Mouse (Mus musculus) thymus, postnatal 4 days (tissue): Measurements from ENCODE around the gene Flt4.

Source experiments
- DNase-seq: peaks from one replicate; pipeline ENCODE4 v3.0.0; 2021

The Flt4 gene

DNA sequence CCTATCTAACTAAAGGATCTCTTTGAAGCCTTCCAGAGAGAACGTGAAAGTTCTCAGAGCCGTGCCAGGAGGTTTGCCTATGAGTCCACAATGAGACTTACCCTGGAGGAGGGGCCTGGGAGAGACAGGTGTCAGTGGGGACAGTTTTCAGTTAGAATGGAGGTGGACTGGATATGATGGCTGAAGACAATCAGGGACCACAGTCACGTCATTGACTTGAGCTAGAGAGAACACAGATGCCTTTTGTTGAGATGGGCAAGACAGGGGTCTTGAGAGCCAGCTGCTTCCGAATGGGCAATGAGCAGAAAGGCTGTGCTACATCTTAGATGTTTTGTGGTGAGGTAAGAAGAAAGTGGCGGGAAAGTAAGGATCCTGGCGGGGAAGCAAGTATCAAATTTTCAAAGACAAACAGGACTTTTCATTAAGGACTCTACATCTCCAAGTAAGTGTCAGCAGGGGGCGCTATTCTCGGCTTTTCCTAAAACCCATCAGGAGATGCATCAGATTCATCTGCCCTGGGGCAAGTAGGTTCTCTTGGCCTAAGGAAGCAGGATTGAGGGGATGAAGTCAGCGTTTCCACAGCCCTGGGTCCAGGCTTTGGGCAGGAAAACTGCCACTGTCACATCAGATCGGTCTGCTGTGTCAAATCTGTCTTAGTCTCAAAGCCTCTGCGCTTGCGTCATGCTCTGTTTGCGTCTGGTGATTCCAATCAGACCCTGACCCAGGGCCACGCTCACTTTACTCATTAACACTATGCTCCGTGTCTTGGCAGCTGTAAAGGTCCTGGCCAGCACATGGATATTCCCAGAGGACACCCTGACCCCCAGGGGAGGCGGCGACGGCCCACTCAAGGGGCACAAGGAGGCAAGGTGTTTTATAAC is 41.3 kb downstream of the Flt4 start:
- peak; percentile 66 for DNase-seq

DNA sequence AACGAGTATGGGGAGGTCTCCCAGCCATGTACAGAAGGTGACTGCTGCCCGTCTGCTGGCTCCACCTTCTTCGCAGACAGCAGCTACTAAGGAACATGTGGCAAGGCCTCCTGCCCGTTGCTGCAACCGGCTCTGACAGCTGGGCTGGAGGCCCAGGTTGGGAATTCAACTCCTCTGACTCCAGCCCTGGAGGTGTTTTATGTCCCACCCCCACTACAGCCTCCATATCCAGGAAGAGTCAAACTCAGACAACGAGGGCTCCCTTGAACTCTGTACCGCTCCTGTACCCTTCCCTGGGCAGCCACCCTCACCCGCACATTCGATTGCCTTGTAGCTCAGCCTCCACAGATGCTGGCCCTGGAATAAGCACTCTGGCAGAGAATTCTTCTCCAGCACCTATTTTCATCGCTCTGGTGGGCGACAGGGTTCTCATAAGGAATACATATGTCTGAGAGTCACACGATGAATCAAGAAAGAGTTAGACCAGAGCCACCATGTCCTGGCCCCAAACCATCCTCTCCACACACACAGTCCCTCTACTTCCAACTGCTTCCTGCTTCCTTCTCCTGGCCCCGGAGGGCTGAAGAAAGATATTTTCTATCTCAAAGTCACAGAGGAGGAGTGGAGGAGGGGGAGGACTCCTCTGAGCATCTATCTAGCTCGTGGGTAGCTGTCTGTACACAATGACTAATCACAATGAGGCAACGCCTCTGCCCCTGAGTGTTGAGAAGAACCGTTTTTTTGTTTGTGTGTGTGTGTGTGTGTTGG is 42.1 kb downstream of the Flt4 start:
- no peak for DNase-seq

DNA sequence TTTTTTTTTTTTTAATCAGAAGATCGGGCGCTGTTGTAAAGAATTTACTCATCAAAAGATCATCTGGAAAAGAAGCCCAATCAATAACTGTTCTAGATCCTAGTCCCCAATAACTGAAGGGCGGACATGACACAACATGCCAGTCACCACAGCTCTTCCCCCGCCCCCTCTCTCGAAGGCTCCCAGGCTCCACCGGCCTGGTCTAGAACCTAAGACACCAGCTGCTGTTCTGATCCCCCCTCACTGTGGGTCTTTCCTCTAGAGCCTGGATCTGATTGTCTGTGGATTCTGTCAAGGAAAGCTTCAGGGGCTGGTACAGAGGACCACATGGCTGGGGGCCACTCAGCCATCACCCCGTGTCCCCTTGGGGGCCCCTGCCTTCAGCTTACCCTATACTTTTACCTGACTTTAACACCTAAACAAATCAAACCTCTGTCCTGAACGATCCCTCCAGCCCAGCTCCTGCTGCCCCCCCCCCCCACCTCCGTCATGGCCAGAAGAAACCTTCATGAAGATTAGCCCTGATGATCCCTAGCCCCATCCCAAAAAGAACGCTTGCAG is 42.8 kb downstream of the Flt4 start:
- DNase-seq: no peak

DNA sequence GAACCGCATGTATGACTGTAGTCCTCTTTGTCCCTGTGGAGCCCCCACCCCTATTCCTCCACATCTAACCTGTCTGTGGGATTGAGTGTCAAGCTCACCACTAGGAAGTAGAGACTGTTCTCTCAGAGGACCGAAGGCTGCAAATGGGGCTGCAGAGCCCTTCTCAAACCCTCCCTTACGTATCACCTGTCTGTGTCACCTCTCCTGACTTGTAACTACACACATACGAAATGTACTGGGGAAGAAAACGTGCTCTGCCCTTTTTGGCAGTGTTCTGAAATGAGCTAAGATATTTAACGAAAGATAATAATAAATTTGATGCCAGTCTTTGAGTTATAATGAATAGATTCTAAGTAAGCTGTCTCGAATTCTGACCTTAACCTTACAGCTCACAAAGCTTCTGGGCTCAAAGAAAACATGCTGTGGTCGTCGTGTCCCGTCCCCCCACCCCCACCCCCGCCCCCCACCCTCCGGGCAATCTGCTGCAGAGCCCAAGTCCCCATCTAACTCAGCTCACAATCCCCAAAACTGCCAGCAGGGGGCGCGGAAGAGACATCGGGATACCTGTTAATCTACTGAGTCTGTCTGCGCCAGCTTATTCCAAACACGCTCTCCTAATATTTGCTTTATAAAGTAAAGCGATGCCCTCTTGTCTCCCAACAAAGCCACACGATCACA is 43.5 kb downstream of the Flt4 start:
- peak; percentile 94 for DNase-seq

GRCm38 (mm10) chr11:49653079-49653408 is 44.0 kb downstream of the Flt4 start:
- no peak for DNase-seq

DNA sequence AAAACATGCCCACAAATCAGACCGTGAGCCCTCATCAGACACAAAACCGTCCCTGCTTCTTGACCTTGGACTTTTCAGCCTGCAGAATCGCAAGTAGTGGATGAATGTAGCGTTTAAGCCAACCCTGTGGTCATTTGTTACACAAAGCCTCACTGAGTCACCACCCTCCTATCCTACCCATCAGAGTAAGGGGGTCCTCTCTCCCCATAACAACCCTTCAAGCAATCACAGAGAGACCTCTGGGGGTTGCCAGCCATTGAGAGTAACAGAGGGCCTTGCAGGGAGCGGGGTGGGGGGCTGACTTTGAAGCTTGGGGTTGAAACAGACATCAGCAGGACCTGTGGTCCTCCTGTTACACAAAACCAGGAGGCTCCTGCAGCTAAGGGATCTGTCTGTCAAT is 45.6 kb downstream of the Flt4 start:
- DNase-seq: no peak

DNA sequence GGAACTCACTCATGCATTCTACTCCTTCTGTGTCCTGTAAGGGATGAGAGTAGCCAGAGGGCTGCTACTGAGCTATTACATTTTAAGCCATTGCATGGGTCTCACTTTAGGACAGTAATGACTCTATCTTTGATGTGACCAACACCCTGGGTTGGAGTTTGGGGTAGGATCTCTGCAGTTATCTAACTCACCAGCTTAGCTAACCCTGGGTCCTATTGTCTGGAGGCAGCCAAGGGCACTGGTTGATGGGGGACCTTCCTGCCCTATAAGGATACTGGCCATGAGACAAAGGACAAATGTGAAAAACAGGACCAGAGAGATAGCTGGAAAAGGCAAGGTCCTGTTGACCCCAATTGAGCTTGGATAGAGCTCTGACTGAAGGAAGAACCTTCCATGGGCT is 46.4 kb downstream of the Flt4 start:
- DNase-seq: no peak

DNA sequence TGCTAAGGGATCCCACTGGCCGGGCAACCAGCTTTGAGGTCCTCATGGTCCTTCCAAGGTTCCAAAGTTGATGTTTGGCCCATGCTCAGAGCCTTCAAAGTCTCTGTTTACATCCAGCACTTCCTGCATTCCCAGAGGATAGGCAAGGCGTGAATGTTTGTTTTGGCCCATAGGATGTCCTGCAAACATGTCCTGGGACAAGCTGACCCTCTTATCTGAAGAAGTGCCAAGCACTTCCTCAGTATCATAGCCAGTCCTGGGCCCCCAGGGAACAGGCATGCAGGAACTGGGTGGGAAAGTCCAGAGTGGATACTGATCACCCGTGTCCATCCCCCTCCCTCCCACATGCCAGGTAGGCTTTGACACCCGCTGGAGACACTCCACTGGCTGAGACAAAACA is 49.0 kb downstream of the Flt4 start:
- no peak for DNase-seq

- DNase-seq: peak; percentile 20
Measured at GRCm38 (mm10) chr11:49658791-49659469, 49.9 kb downstream of the Flt4 start.

DNA sequence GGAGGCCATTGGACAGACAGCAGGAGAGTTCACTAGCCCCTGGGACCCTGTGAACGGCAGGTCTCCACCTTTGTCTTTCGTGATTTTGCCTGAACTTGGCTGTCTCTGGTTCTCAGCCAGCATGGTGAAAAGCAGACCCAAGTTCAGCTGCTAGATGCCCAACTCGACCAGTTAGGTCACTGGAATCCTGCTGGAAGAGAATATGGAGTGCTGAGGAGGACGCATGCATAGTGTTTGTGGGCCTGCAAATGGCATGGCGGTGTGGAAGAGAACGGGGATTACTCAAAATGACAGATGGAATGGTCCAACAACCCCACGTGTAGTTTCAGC is 50.4 kb downstream of the Flt4 start:
- no peak for DNase-seq

DNA sequence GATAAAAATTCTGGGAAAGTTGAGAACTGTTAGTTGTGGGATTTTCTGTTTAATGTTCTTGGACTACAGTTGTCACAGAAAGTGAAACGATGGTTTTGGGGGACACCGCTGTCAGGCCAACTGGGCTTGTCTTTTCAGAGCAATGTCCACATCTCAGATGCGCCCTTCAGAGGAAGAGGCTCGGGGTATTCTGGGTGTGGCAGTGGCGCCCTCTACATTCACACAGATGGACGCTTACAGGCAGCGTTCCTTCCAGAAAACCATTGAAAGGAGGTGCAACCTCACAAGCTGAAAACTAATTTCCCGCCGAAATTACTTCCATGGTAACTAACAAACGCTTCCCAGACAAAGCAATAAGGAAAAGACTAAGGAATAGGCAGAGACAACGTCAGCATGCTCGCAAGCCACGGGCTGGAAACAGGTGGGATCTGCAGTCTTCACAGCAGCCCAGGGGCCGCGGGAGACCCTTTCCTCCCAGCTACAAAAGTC is 53.3 kb downstream of the Flt4 start:
- no peak for DNase-seq

DNA sequence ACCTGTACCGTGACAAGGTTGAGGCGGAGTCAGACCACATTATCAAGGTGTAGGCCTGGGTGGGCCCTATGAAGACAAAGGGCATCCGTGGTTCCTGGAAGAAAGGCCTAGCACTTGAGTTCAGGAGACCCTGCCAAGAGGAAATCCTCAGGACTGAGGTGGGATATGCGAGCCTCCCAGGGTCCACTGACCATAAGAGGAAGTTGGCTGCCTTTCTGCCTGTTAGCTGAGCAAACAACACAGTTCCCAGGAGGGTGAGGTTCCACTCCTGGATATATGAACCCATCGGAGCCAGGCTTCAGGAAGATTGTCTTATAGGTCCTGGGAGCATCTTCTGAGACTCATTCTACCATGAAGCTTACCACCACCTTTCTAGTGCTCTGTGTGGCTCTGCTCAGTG is 54.2 kb downstream of the Flt4 start, which contains the start of gene Scgb3a1:
Scgb3a1 (plus strand) TSS at position 301 of the 400 bp plus-strand sequence.
- DNase-seq: no peak

DNA sequence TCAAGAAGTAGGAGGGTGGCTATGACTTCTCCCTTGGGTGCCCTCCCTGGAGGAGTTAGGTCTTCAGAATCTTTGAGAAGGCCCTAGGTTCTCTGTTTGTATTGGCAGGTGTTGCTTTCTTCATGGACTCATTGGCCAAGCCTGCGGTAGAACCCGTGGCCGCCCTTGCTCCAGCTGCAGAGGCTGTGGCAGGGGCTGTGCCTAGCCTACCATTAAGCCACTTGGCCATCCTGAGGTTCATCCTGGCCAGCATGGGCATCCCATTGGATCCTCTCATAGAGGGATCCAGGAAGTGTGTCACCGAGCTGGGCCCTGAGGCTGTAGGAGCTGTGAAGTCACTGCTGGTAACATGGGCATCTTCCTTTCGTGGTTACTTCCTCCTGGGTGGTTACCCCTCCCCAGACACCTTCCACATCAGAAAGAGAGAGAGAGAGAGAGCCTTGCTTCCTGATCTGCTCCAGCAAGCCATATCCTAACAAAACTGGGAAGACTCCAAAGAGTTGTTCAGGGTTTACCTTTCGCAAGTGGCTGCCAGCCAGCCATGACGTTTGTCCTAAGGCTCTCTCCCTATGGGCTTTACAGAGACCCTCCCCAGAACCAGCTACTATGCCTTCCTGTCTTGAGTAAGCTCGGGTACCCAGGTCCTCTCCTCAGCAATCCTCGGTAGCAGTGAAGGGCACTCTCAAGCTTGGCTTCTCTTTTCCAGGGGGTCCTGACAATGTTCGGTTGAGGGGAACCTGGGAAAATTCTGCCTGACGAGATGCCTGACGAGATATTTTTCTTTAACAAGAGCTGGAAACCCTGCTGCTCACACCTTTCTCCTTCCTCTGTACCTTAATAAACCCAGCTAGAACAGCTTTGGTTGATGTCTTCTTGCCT is 55.4 kb downstream of the Flt4 start:
- no peak for DNase-seq

DNA sequence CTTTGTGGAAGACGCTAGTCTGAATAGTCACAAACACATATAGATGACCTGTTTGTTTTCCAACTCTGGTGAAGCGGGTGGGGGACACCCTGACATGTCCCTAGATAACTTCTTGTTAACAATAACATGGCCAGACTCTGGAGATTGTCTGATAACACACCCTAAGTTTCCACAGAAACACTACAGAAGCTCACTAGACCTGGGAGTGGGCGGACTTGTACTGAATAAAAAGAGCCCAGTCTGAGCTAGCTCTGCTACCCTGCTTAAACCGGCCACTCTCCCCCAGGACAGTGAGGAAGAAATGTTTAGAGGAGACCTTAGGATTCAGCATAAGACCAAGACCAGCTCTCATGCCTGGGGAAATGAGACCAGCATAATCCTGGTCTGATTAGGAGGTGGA is 56.4 kb downstream of the Flt4 start:
- DNase-seq: no peak

DNA sequence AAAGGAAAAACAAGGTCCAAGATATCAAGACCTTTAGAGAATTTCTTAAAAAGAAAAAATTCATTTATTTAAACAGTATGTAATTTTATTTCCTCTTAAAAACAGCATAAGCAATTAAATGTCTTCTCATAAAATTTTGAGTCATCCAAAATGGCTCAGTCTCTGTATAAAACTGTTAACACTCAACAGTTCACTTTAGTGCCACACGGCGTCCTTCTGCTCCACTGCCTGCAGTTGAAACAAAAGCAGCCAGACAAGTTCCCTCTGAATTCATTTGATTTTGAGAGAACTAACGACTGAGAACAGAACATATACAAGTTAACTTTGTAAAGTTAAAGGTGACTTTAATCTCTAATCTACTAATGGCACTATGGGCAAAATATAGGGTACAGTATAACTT is 64.4 kb downstream of the Flt4 start:
- DNase-seq: no peak

GRCm38 (mm10) chr11:49684237-49684973 is 75.3 kb downstream of the Flt4 start:
- DNase-seq: no peak

DNA sequence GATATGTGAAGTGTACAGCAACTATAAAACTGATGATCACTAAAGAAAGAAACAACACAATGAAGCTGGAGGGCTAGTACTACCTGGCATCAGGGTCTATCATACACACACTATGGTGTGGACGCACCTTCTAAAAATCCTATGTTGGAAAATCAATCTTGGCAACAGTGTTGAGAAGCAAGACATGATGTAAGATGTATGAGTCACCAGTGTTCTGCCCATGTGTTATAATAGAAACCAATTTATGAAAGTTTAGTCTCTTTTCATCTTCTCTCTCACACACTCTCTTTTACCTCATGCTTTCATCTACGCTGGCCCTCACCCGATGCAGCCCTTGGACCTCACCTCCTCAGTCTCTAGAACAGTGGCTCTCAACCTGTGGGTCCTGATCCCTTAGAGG is 86.0 kb downstream of the Flt4 start:
- DNase-seq: no peak

- DNase-seq: no peak
Measured at GRCm38 (mm10) chr11:49695695-49696094, 86.6 kb downstream of the Flt4 start.

DNA sequence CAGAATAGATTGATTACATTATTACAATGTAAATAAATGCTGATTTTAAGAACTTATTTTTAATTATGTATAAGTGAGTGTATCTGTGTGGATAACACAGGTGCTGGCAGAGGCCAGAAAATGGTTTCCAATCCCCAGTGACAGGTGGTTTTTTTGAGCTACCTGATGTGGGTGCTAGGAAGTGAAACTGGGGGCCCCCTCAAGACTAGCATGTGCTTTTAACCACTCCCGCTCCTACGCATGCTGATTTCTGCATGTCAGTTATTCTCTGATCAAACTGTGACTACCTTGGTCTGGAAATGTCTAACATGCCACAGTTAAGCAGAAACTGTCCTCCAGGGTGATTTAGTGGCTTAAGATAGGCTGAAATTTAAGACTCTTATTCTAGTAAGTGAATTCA is 87.4 kb downstream of the Flt4 start:
- no peak for DNase-seq

DNA sequence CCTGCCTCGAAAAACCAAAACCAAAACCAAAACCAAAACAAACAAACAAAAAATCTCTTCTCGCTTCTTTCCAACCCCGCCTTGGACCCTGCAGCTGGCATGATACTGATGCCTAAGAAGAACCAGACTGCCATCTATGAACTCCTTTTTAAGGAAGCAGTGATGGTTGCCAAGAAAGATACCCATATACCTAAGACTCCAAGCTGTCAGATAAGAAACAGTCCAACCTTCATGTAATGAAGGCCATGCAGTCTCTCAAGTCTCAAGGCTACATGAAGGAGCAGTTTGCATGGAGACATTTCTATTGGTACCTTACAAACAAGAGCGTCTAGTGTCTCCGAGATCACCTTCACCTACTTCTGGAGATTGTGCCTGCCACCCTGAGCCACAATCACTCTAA is 88.7 kb downstream of the Flt4 start:
- no peak for DNase-seq

DNA sequence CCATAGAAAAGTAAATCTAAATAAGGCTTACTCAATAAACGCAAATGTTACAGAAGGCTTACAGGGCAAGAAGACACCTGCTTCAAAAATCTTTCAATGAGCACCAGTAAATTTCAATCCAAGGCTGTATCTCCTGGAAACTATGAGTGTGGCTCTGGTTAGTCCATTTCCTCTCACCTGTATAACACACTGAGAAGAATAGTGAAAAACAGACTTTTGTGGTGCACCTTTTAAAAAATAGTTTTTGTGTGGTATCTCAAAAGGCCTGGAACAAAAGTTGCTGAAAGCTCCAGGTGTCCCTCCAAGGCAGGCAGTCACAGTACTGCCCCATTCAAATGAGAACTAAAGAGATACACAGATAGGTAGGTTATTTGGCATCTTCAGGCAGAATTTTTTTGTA is 90.0 kb downstream of the Flt4 start:
- no peak for DNase-seq
